Mouse (Mus musculus): ENCODE data around the gene Prep. TPM values are rescaled to one million over a fixed set of nuclear protein-coding genes. Genes with fewer than 3 reads are reported as not detected.

Gene Prep
- polyA plus RNA-seq, 1 experiment from 2014 or later: 26.3 TPM

DNA sequence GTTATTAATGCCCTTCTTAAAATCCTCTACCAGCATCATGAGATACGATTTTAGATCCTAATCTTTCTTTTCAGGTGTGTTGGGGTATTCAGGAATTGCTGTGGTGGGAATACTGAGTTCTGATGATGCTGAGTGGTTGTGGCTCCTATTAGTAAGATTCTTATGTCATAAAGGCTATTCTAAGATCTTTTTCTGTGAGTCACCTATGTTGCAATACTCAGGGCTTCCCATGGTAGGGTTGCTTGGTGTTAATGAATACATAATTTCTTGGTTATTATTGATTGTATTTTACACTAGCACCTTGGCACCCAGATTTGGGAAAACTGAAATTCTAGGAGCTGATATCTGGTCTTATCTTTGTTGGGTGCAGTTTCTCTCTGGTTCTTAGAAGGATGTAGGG, 137.6 kb downstream of the Prep start:
- Histone ChIP-seq H3K4me3 (ENCODE audit: low read length) (no peak overlapping the region), H3K27ac (ENCODE audit: low read length) (no peak overlapping the region), H3K9ac (ENCODE audit: low read length) (no peak overlapping the region), H3K36me3 (ENCODE audit: control insufficient read depth, insufficient read depth) (no peaks in the 10 kb centered on the region), H3K4me1 (ENCODE audit: control insufficient read depth, insufficient read depth, low read length) (no peaks in the 10 kb centered on the region), H3K9me3 (replicated peaks; ENCODE audit: control insufficient read depth, low read length) (no peaks in the 10 kb centered on the region), H3K4me2 (ENCODE audit: low read depth, low read length) (no peak overlapping the region), H3K27me3 (ENCODE audit: control insufficient read depth, insufficient read depth, low read length) (no peaks in the 10 kb centered on the region)
- ATAC-seq (replicated peaks; ENCODE audit: extremely low read depth, insufficient read depth, low FRiP score): no peak
- WGBS: 52% methylated on average over 1 of the region's 1 CpGs

DNA sequence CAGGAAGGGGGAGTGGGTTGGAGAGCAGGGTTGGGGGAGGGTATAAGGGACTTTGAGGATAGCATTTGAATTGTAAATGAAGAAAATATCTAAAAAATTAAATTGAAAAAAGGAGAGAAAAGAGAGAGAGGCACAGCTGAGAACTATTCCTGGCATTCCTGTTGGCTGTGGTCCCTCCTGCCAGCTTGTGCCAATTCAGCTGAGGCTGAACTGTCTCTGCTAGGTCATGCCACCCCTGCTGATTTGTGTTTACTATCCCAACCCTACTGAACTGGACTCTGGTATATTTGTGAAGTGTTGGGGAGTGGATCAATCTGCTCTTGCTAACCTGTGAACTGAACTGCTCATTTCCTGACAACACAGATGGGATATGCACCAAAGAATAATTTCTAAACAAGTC, 143.2 kb downstream of the Prep start:
- no peak for ATAC-seq (replicated peaks; ENCODE audit: extremely low read depth, insufficient read depth, low FRiP score)
- Histone ChIP-seq H3K4me3 (ENCODE audit: low read length) (no peak overlapping the region), H3K4me2 (ENCODE audit: low read depth, low read length) (no peak overlapping the region), H3K27ac (ENCODE audit: low read length) (no peak overlapping the region), H3K9ac (ENCODE audit: low read length) (no peak overlapping the region), H3K36me3 (ENCODE audit: control insufficient read depth, insufficient read depth) (no peaks in the 10 kb centered on the region), H3K4me1 (ENCODE audit: control insufficient read depth, insufficient read depth, low read length) (no peaks in the 10 kb centered on the region), H3K9me3 (replicated peaks; ENCODE audit: control insufficient read depth, low read length) (no peaks in the 10 kb centered on the region), H3K27me3 (ENCODE audit: control insufficient read depth, insufficient read depth, low read length) (no peaks in the 10 kb centered on the region)

DNA sequence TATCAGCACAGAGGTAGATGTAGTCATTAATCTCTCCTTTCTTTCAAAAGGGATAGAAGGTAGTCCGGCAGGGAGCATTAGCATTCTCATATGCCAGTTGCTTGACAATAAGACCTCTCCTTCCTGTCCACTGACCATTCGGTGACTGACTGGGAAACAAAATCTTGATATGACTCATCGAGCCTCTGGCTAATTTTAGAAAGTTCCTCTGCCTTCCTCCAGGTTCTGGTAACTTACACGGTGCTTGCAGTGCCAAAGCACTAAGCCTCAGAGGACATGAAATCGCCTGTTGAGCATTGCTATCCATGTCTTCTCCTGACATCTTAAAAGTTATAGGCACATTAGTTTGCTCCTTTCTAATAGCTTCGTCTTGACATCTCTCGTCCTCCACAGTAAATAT, 149.7 kb downstream of the Prep start:
- no peak overlapping the region for H3K4me3 ChIP-seq (ENCODE audit: low read length)
- H3K36me3 ChIP-seq (ENCODE audit: control insufficient read depth, insufficient read depth): no peaks in the 10 kb centered on the region
- no peak overlapping the region for H3K9ac ChIP-seq (ENCODE audit: low read length)
- no peaks in the 10 kb centered on the region for H3K9me3 ChIP-seq (replicated peaks; ENCODE audit: control insufficient read depth, low read length)
- no peak for ATAC-seq (replicated peaks; ENCODE audit: extremely low read depth, insufficient read depth, low FRiP score)
- H3K4me2 ChIP-seq (ENCODE audit: low read depth, low read length): no peak overlapping the region
- 38% methylated on average over 7 of the region's 7 CpGs for WGBS
- H3K27me3 ChIP-seq (ENCODE audit: control insufficient read depth, insufficient read depth, low read length): no peaks in the 10 kb centered on the region
- H3K27ac ChIP-seq (ENCODE audit: low read length): peak overlapping the region; percentile 70
- H3K4me1 ChIP-seq (ENCODE audit: control insufficient read depth, insufficient read depth, low read length): peaks cover 12% of the 10 kb centered on the region

Small RNA genes lying within 50 kb of the gene (microRNA-seq; reads per million reads assigned to microRNA genes)
- gene Gm23766: not detected

Other genes starting within 250 kb of the Prep start
- gene Popdc3, start 110.9 kb downstream of the Prep start, polyA plus RNA-seq (2015; fragmentation: Nextera tagmentation; extraction: Ambion mirVana): 46.9 and 48.4 TPM in 2 replicates